Mouse (Mus musculus): Measurements from ENCODE around the gene Ifit2. TPM values are rescaled to one million over a fixed set of nuclear protein-coding genes. Genes with fewer than 3 reads are reported as not detected.

The Ifit2 gene
- polyA plus RNA-seq, 1 experiment from 2014 or later, result 6.6 TPM

Other genes starting within 250 kb of the Ifit2 start
- 3.3 and 4.6 TPM in 2 replicates for gene Ch25h, start 75.5 kb upstream of the Ifit2 start, polyA plus RNA-seq (2016; fragmentation: Nextera tagmentation; extraction: Ambion mirVana)
- 38.7 and 41.4 TPM in 2 replicates for gene Lipa, start 23.2 kb upstream of the Ifit2 start, polyA plus RNA-seq (2016; fragmentation: Nextera tagmentation; extraction: Ambion mirVana)
- gene Ifit3, start 32.8 kb downstream of the Ifit2 start, polyA plus RNA-seq (2016; fragmentation: Nextera tagmentation; extraction: Ambion mirVana), result 0.69 and 0.90 TPM in 2 replicates
- 1.00 and 1.5 TPM in 2 replicates for gene Ifit1bl1, start 51.3 kb downstream of the Ifit2 start, polyA plus RNA-seq (2016; fragmentation: Nextera tagmentation; extraction: Ambion mirVana)
- gene Ifit3b, start 57.3 kb downstream of the Ifit2 start, polyA plus RNA-seq (2016; fragmentation: Nextera tagmentation; extraction: Ambion mirVana), result 0.19 and 0.46 TPM in 2 replicates
- 0.83 and 1.0 TPM in 2 replicates for gene Ifit1bl2, start 90.0 kb downstream of the Ifit2 start, polyA plus RNA-seq (2016; fragmentation: Nextera tagmentation; extraction: Ambion mirVana)
- gene Ifit1, start 90.2 kb downstream of the Ifit2 start, polyA plus RNA-seq (2016; fragmentation: Nextera tagmentation; extraction: Ambion mirVana), result 0.32 and 0.40 TPM in 2 replicates
- 37.2 and 37.8 TPM in 2 replicates for gene Slc16a12, start 196.6 kb downstream of the Ifit2 start, polyA plus RNA-seq (2016; fragmentation: Nextera tagmentation; extraction: Ambion mirVana)